Mouse (Mus musculus) Patski (cell line): Measurements from ENCODE around the gene Pde3a. TPM values are rescaled to one million over a fixed set of nuclear protein-coding genes. Genes with fewer than 3 reads are reported as not detected.

ENCODE experiments used
- ATAC-seq: fragments of 100-300 bp; one replicate; pipeline ENCODE4 v1.8.0; 2021
- CTCF ChIA-PET: fragments of 350-600 bp; sonication (Branson Sonifier 250); formaldehyde crosslinking; loops from one replicate; lab custom pipeline; 2022; ENCODE audit warnings: inconsistent platforms; lab: Charles Lee
- POLR2A ChIA-PET: fragments of 350-600 bp; sonication (Branson Sonifier 250); formaldehyde crosslinking; loops from one replicate; lab custom pipeline; 2022; ENCODE audit warnings: antibody characterized with exemption, inconsistent platforms; lab: Charles Lee
- DNase-seq: peaks from one replicate; pipeline ENCODE4 v3.0.0-alpha.2; 2011; ENCODE audit warnings: low read depth, low spot score
- H3K27me3 ChIP-seq: fragments of 371-371 bp; one replicate; pipeline ENCODE4 v1.5.1; 2021
- CTCF ChIP-seq: fragments of 100-300 bp; IDR thresholded peaks from one replicate; pipeline ENCODE4 v1.5.1; 2021
- in situ Hi-C: fragments of 300-500 bp; cut with MboI; formaldehyde crosslinking; loops from 3 replicates; pipeline ENCODE4 v1.11.1; 2018; ENCODE audit warnings: low pct_unique_long_range_greater_than_20kb, mixed read lengths
- polyA plus RNA-seq: library from polyadenylated mRNA; unstranded; gene quantifications from one replicate; pipeline ENCODE4 v1.2.3, GENCODE M21; 2021

Gene Pde3a
- polyA plus RNA-seq, 1 experiment from 2014 or later: 0.32 TPM

- H3K27me3 ChIP-seq: no peaks in the 10 kb centered on the region
- ChIA-PET CTCF (no interaction called here), POLR2A (interaction anchor here (0.6 kb wide), 1 partner anchor 78 kb away, joined by 3 read pairs; no protein-coding TSS in a partner anchor)
- no peak for TF ChIP-seq CTCF
- no peak for DNase-seq
- in situ Hi-C loops: no loop called here
- no peak for ATAC-seq
These were observed 185.1 kb downstream of the Pde3a start for GRCm38 (mm10) chr6:141433917-141434756.

- ATAC-seq (no peak), DNase-seq (no peak)
- TF ChIP-seq CTCF: no peak
- ChIA-PET POLR2A (no interaction called here), CTCF (no interaction called here)
- H3K27me3 ChIP-seq: no peaks in the 10 kb centered on the region
- in situ Hi-C loops: no loop called here
These were observed 186.1 kb downstream of the Pde3a start for GRCm38 (mm10) chr6:141435160-141435559.

- ATAC-seq (no peak), DNase-seq (no peak)
- H3K27me3 ChIP-seq: no peaks in the 10 kb centered on the region
- in situ Hi-C loops: no loop called here
- ChIA-PET POLR2A (interaction anchor here (0.7 kb wide), 1 partner anchor 772 kb away, joined by 4 read pairs; no protein-coding TSS in a partner anchor), CTCF (no interaction called here)
- TF ChIP-seq CTCF: no peak
These were observed 190.9 kb downstream of the Pde3a start for GRCm38 (mm10) chr6:141439965-141440364.

GRCm38 (mm10) chr6:141447547-141447946 is 198.5 kb downstream of the Pde3a start:
- no peak for DNase-seq
- CTCF ChIA-PET: no interaction called here
- peak; percentile 58 for TF ChIP-seq CTCF
- POLR2A ChIA-PET: interaction anchor here (0.7 kb wide), 1 partner anchor 918 kb away, joined by 3 read pairs; no protein-coding TSS in a partner anchor
- ATAC-seq: no peak
- in situ Hi-C loops: no loop called here
- H3K27me3 ChIP-seq: no peaks in the 10 kb centered on the region

GRCm38 (mm10) chr6:141448886-141449285 is 199.8 kb downstream of the Pde3a start:
- in situ Hi-C loops: no loop called here
- CTCF ChIA-PET: no interaction called here
- no peaks in the 10 kb centered on the region for H3K27me3 ChIP-seq
- POLR2A ChIA-PET: no interaction called here
- TF ChIP-seq CTCF: no peak
- DNase-seq (peak; percentile 15), ATAC-seq (peak; percentile 47)

GRCm38 (mm10) chr6:141455335-141455734 is 206.3 kb downstream of the Pde3a start:
- TF ChIP-seq CTCF: no peak
- ATAC-seq (no peak), DNase-seq (no peak)
- in situ Hi-C loops: no loop called here
- H3K27me3 ChIP-seq: no peaks in the 10 kb centered on the region
- CTCF ChIA-PET: no interaction called here
- POLR2A ChIA-PET: no interaction called here

GRCm38 (mm10) chr6:141456591-141456990 is 207.5 kb downstream of the Pde3a start:
- DNase-seq (no peak), ATAC-seq (no peak)
- no peaks in the 10 kb centered on the region for H3K27me3 ChIP-seq
- ChIA-PET POLR2A (no interaction called here), CTCF (no interaction called here)
- in situ Hi-C loops: no loop called here
- no peak for TF ChIP-seq CTCF

GRCm38 (mm10) chr6:141470251-141470650 is 221.2 kb downstream of the Pde3a start:
- no peak for ATAC-seq
- in situ Hi-C loops: no loop called here
- ChIA-PET POLR2A (no interaction called here), CTCF (no interaction called here)
- DNase-seq: no peak
- peak; percentile 26 for TF ChIP-seq CTCF
- no peaks in the 10 kb centered on the region for H3K27me3 ChIP-seq

- ATAC-seq (no peak), DNase-seq (no peak)
- ChIA-PET POLR2A (interaction anchor here (0.6 kb wide), 1 partner anchor 12 kb away, joined by 3 read pairs; no protein-coding TSS in a partner anchor), CTCF (no interaction called here)
- no peaks in the 10 kb centered on the region for H3K27me3 ChIP-seq
- no peak for TF ChIP-seq CTCF
- in situ Hi-C loops: no loop called here
These were observed 225.2 kb downstream of the Pde3a start for GRCm38 (mm10) chr6:141474223-141474622.

GRCm38 (mm10) chr6:141474696-141475095 is 225.6 kb downstream of the Pde3a start:
- ATAC-seq (no peak), DNase-seq (no peak)
- no peak for TF ChIP-seq CTCF
- no peaks in the 10 kb centered on the region for H3K27me3 ChIP-seq
- ChIA-PET CTCF (no interaction called here), POLR2A (interaction anchor here (0.6 kb wide), 1 partner anchor 12 kb away, joined by 3 read pairs; no protein-coding TSS in a partner anchor)
- in situ Hi-C loops: loop anchor here (25.0 kb wide), 2 partner anchors 713 to 1038 kb away; partner anchors contain the start of gene Ldhb
